Mouse (Mus musculus): ENCODE results near the gene Dis3l2. TPM values are rescaled to one million over a fixed set of nuclear protein-coding genes. Genes with fewer than 3 reads are reported as not detected.

Gene Dis3l2
- polyA plus RNA-seq, 1 experiment from 2014 or later: 39.1 TPM

DNA sequence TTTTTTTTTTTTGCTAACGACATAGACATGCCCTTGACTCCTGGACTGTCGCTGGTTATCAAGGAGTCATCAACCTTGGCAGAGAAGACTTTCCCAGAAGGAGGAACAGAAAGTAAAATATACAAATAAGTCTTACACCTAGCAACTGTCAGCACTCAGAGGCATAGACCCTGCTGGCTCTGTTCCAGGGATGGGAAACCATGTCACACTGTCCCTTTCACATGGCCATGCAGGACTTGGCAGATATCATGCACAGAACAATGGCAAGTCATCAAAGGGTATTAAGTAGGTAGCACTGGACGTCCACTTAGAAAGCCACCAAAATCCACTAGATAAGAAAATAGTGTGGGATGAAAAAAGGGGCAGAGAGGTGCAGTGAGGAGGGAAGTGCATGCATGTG lies 46.5 kb downstream of the Dis3l2 start:
- Histone ChIP-seq H3K9me3 (ENCODE audit: control insufficient read depth, low read length) (no peaks in the 10 kb centered on the region), H3K4me2 (ENCODE audit: low read depth, low read length) (no peak overlapping the region), H3K4me3 (ENCODE audit: low read depth, low read length) (no peak overlapping the region), H3K27ac (ENCODE audit: low read depth, low read length) (no peak overlapping the region), H3K9ac (replicated peaks; ENCODE audit: low read depth, low read length) (no peak overlapping the region), H3K27me3 (ENCODE audit: control insufficient read depth, insufficient read depth, low read length) (no peaks in the 10 kb centered on the region), H3K36me3 (ENCODE audit: control insufficient read depth, insufficient read depth, low read length) (peaks cover 7% of the 10 kb centered on the region), H3K4me1 (ENCODE audit: control insufficient read depth, insufficient read depth, low read length) (no peaks in the 10 kb centered on the region)
- no peak for ATAC-seq (ENCODE audit: low read depth)
- WGBS: 90% methylated on average over 3 of the region's 3 CpGs

DNA sequence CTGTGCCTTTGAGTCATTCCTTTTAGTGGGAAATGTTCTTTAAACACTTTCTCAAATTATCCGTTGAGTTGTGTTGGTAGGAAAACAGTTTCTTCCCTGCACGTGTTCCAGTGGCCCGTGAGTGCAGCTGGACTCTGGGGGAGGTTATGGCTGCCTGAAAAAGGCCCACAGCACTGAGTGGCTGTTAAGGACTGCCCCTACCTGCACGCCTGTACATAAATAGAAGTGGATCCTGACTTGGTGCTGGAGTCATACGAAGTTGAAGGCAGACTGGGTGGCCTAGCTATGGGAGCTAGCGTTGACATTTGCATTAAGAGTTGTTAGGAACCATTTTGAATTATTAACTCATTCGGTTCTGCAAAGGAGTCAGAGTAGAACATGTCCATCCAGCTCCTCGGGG lies 49.8 kb downstream of the Dis3l2 start:
- Histone ChIP-seq H3K27ac (ENCODE audit: low read depth, low read length) (no peak overlapping the region), H3K4me3 (ENCODE audit: low read depth, low read length) (no peak overlapping the region), H3K36me3 (ENCODE audit: control insufficient read depth, insufficient read depth, low read length) (0 out of 2 replicates have a peak, but pooled peaks cover 3% of the 10 kb centered on the region), H3K9ac (replicated peaks; ENCODE audit: low read depth, low read length) (no peak overlapping the region), H3K4me2 (ENCODE audit: low read depth, low read length) (no peak overlapping the region), H3K27me3 (ENCODE audit: control insufficient read depth, insufficient read depth, low read length) (no peaks in the 10 kb centered on the region), H3K4me1 (ENCODE audit: control insufficient read depth, insufficient read depth, low read length) (no peaks in the 10 kb centered on the region), H3K9me3 (ENCODE audit: control insufficient read depth, low read length) (no peaks in the 10 kb centered on the region)
- WGBS: 90% methylated on average over 8 of the region's 8 CpGs
- no peak for ATAC-seq (ENCODE audit: low read depth)

DNA sequence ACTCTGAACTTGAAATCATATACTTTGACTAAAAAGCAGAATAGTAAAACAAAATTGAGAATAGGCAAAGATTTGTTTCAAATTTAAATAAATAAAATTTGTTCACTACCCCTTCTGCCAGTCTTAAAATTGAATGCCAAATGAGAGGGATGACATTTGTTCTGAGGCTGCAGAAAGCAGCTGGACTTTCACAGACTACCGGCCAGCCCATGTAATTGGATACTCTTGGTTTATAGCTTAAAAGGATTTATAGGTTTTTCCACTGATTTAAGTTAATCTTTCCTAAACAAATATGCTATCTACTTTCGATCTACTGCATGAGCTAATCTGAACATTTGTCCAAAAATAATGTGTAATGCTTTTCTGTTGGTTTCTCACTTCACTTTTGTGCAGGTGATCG lies 50.7 kb downstream of the Dis3l2 start:
- 0 out of 2 replicates have a peak, but pooled peaks cover 3% of the 10 kb centered on the region for H3K36me3 ChIP-seq (ENCODE audit: control insufficient read depth, insufficient read depth, low read length)
- H3K27me3 ChIP-seq (ENCODE audit: control insufficient read depth, insufficient read depth, low read length): no peaks in the 10 kb centered on the region
- H3K9me3 ChIP-seq (ENCODE audit: control insufficient read depth, low read length): no peaks in the 10 kb centered on the region
- ATAC-seq (ENCODE audit: low read depth): no peak
- no peak overlapping the region for H3K4me3 ChIP-seq (ENCODE audit: low read depth, low read length)
- no peak overlapping the region for H3K4me2 ChIP-seq (ENCODE audit: low read depth, low read length)
- H3K9ac ChIP-seq (replicated peaks; ENCODE audit: low read depth, low read length): no peak overlapping the region
- H3K4me1 ChIP-seq (ENCODE audit: control insufficient read depth, insufficient read depth, low read length): no peaks in the 10 kb centered on the region
- H3K27ac ChIP-seq (ENCODE audit: low read depth, low read length): no peak overlapping the region
- 85% methylated on average over 3 of the region's 3 CpGs for WGBS

DNA sequence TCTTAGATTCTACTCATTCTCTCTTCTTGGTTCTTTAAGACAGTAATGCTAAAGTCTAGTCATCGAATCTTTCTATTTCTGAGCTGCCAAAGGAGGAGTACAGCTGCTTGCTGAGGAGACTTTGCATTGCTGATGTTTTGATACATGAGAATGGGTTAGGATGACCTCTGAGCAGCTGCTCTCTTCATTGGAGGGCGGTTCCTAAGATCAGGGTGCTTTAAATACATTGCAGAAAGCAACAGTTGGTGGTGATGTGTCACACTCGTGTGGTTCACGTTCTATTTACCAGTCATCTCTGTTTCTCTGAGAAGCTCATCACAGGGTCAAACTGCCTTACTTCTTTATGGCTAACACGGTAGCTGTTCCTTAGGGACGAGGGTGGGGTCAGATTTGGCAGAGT lies 54.5 kb downstream of the Dis3l2 start:
- H3K36me3 ChIP-seq (ENCODE audit: control insufficient read depth, insufficient read depth, low read length): no peaks in the 10 kb centered on the region; the same call in 1 of the 2 replicates
- ATAC-seq (ENCODE audit: low read depth): no peak
- H3K9ac ChIP-seq (replicated peaks; ENCODE audit: low read depth, low read length): no peak overlapping the region
- no peaks in the 10 kb centered on the region for H3K4me1 ChIP-seq (ENCODE audit: control insufficient read depth, insufficient read depth, low read length)
- H3K9me3 ChIP-seq (ENCODE audit: control insufficient read depth, low read length): no peaks in the 10 kb centered on the region
- H3K27ac ChIP-seq (ENCODE audit: low read depth, low read length): no peak overlapping the region
- H3K27me3 ChIP-seq (ENCODE audit: control insufficient read depth, insufficient read depth, low read length): no peaks in the 10 kb centered on the region
- WGBS: 89% methylated on average over 6 of the region's 6 CpGs
- H3K4me2 ChIP-seq (ENCODE audit: low read depth, low read length): no peak overlapping the region
- no peak overlapping the region for H3K4me3 ChIP-seq (ENCODE audit: low read depth, low read length)

DNA sequence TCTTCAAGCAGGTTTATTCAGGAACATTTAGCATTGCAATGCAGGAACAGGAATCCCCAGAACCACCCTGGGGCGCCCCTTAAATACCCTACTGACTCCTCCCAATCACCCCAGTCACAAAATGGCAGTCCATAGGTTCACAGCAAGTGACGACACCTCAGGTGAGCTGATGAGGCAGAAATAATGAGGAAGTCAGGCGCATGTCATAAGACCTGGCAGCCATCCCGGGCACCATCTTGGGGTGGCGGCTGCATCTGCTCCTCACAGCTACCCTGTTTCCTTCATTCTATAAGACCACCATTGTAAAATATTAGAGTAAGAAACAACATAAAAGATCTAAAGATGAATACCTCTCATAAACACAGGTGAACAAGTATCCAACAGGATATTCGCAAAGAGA lies 58.6 kb downstream of the Dis3l2 start:
- Histone ChIP-seq H3K36me3 (ENCODE audit: control insufficient read depth, insufficient read depth, low read length) (no peaks in the 10 kb centered on the region; the same call in 1 of the 2 replicates), H3K9me3 (ENCODE audit: control insufficient read depth, low read length) (no peaks in the 10 kb centered on the region), H3K27ac (ENCODE audit: low read depth, low read length) (no peak overlapping the region), H3K4me3 (ENCODE audit: low read depth, low read length) (no peak overlapping the region), H3K4me2 (ENCODE audit: low read depth, low read length) (no peak overlapping the region), H3K4me1 (ENCODE audit: control insufficient read depth, insufficient read depth, low read length) (no peaks in the 10 kb centered on the region), H3K27me3 (ENCODE audit: control insufficient read depth, insufficient read depth, low read length) (no peaks in the 10 kb centered on the region), H3K9ac (replicated peaks; ENCODE audit: low read depth, low read length) (no peak overlapping the region)
- 96% methylated on average over 6 of the region's 6 CpGs for WGBS
- ATAC-seq (ENCODE audit: low read depth): no peak

DNA sequence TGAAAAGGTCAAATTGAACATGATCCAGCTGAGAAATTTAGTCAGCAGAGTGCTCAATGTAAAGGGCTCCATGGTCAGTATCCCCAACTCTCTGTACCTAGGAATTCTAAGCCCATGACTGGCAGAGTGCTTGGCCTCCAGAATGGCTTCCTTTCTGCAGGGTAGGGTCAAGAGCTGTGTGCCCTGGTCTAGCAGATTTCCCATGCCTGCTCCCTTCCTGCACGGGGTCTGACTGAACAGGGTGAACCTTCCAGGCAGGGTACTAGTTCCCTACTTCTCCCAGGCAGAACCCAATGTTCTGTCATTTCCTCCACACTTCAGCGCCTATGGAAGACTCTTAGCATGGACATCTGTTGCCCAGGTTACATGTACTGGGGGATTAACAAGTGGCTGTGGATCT lies 97.6 kb downstream of the Dis3l2 start:
- WGBS: 100% methylated on average over 2 of the region's 2 CpGs
- no peak overlapping the region for H3K9ac ChIP-seq (replicated peaks; ENCODE audit: low read depth, low read length)
- no peaks in the 10 kb centered on the region for H3K4me1 ChIP-seq (ENCODE audit: control insufficient read depth, insufficient read depth, low read length)
- H3K36me3 ChIP-seq (ENCODE audit: control insufficient read depth, insufficient read depth, low read length): no peaks in the 10 kb centered on the region
- H3K4me3 ChIP-seq (ENCODE audit: low read depth, low read length): no peak overlapping the region
- no peak for ATAC-seq (ENCODE audit: low read depth)
- H3K27me3 ChIP-seq (ENCODE audit: control insufficient read depth, insufficient read depth, low read length): no peaks in the 10 kb centered on the region
- H3K27ac ChIP-seq (ENCODE audit: low read depth, low read length): no peak overlapping the region
- H3K9me3 ChIP-seq (ENCODE audit: control insufficient read depth, low read length): no peaks in the 10 kb centered on the region
- H3K4me2 ChIP-seq (ENCODE audit: low read depth, low read length): no peak overlapping the region

DNA sequence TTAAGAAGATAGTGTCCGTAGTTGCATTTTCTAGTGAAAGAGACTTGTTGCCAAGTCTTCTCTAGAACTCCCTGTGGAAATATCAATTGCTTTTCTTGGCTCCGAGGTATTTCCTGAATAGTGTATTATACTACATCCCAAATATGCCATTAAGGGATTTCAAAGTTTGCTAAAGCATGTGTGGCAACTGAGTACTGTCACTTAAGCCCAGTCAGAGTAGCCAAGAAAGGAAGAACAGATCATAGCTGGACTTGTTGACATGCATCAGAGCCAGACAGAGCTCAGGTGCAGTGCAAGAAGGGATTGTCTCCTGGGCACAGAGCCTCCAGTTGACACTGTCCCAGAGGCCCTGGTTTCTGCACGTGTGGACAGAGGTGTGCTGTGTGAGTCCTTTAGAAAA lies 108.1 kb downstream of the Dis3l2 start:
- Histone ChIP-seq H3K27ac (ENCODE audit: low read depth, low read length) (no peak overlapping the region), H3K9me3 (ENCODE audit: control insufficient read depth, low read length) (no peaks in the 10 kb centered on the region), H3K4me2 (ENCODE audit: low read depth, low read length) (no peak overlapping the region), H3K36me3 (ENCODE audit: control insufficient read depth, insufficient read depth, low read length) (no peaks in the 10 kb centered on the region), H3K9ac (replicated peaks; ENCODE audit: low read depth, low read length) (no peak overlapping the region), H3K4me1 (ENCODE audit: control insufficient read depth, insufficient read depth, low read length) (no peaks in the 10 kb centered on the region), H3K4me3 (ENCODE audit: low read depth, low read length) (no peak overlapping the region), H3K27me3 (ENCODE audit: control insufficient read depth, insufficient read depth, low read length) (no peaks in the 10 kb centered on the region)
- ATAC-seq (ENCODE audit: low read depth): no peak
- 73% methylated on average over 3 of the region's 3 CpGs for WGBS

DNA sequence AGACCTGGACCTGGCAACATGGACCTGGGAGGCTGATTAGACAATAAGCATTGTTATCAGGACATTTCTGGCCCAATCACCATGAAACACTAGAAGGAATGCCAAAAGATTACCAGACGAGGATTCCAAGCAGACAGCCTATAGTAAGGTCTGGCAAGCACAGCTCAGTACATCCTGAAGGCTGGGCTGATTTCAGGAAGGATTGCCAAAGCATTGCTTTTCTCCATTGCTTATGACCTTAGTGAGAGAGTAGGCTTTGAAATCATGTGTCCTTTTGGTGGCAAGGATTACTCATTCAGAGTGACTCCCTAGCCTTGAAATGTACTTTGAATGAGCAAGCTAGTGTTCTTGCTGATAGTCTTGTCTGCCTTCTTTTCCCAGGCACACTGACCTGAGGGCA lies 118.7 kb downstream of the Dis3l2 start:
- H3K4me2 ChIP-seq (ENCODE audit: low read depth, low read length): no peak overlapping the region
- 70% methylated on average over 1 of the region's 1 CpGs for WGBS
- no peaks in the 10 kb centered on the region for H3K4me1 ChIP-seq (ENCODE audit: control insufficient read depth, insufficient read depth, low read length)
- no peak overlapping the region for H3K27ac ChIP-seq (ENCODE audit: low read depth, low read length)
- H3K27me3 ChIP-seq (ENCODE audit: control insufficient read depth, insufficient read depth, low read length): no peaks in the 10 kb centered on the region
- ATAC-seq (ENCODE audit: low read depth): no peak
- no peaks in the 10 kb centered on the region for H3K36me3 ChIP-seq (ENCODE audit: control insufficient read depth, insufficient read depth, low read length)
- H3K9me3 ChIP-seq (ENCODE audit: control insufficient read depth, low read length): no peaks in the 10 kb centered on the region
- no peak overlapping the region for H3K4me3 ChIP-seq (ENCODE audit: low read depth, low read length)
- no peak overlapping the region for H3K9ac ChIP-seq (replicated peaks; ENCODE audit: low read depth, low read length)

DNA sequence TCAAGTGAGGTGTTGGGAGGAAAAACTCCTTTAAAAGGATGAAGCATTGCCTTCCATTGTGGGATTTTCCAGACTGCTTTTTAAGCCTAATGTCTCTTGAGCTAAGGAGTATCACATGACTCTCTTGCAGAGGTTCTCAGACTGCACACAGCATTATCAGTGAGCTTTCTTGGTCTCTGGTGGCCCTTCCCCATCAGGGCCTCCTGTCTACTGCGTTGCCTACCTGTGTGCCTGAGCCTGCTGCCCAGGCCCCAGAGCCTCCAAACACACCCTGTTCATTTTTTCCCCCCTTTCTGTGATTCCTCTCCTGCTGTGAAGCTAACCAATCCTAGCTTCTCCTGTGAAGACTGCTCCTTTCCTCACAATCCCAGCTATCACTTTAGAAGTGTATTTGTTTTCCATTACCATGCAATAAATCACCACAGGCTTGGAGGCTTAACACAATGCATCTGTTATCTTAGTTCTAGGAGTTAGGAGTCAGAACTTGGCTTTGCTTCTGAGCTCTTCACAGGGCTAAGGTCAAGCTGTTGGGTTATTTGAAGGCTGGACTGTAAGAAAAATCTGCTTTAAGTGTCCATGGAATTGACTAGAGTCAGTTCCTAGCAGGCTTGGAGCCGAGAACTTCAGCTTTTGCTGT lies 130.9 kb downstream of the Dis3l2 start:
- Histone ChIP-seq H3K4me3 (ENCODE audit: low read depth, low read length) (no peak overlapping the region), H3K4me1 (ENCODE audit: control insufficient read depth, insufficient read depth, low read length) (no peaks in the 10 kb centered on the region), H3K9me3 (ENCODE audit: control insufficient read depth, low read length) (no peaks in the 10 kb centered on the region), H3K27ac (ENCODE audit: low read depth, low read length) (no peak overlapping the region), H3K9ac (replicated peaks; ENCODE audit: low read depth, low read length) (no peak overlapping the region), H3K27me3 (ENCODE audit: control insufficient read depth, insufficient read depth, low read length) (no peaks in the 10 kb centered on the region), H3K4me2 (ENCODE audit: low read depth, low read length) (no peak overlapping the region), H3K36me3 (ENCODE audit: control insufficient read depth, insufficient read depth, low read length) (no peaks in the 10 kb centered on the region)
- 72% methylated on average over 2 of the region's 2 CpGs for WGBS
- ATAC-seq (ENCODE audit: low read depth): no peak

All from neural tube, embryonic 14.5 days (tissue).